Comparison of ENCODE assay signal across 15 mouse cellular contexts in genomic region chr10:68894121-68894520, GRCm38 (mm10).
"Had no signal": no experiment of that assay in that cellular context is flagged by ENCODE, and none has a peak within 500 bp of the region (broad histone marks: within the 10 kb centered on the region; RNA-seq: fewer than 3 reads in every experiment).

No protein-coding gene starts in this region.

- ATAC-seq: hindbrain, postnatal 0 days; intestine, embryonic 16.5 days had no signal

- H3K4me2 ChIP-seq: heart, embryonic 12.5 days; hindbrain, embryonic 13.5 days; hindbrain, embryonic 15.5 days; kidney, embryonic 15.5 days; limb, embryonic 13.5 days; limb, embryonic 15.5 days had no signal

- H3K27ac ChIP-seq: heart, embryonic 10.5 days; hindbrain, embryonic 13.5 days; hindbrain, embryonic 15.5 days; hindbrain, postnatal 0 days; kidney, embryonic 15.5 days; kidney, postnatal 0 days; limb, embryonic 13.5 days; limb, embryonic 15.5 days had no signal

- H3K9me3 ChIP-seq: heart, embryonic 10.5 days; heart, embryonic 12.5 days; hindbrain, embryonic 13.5 days; kidney, embryonic 15.5 days; limb, embryonic 13.5 days; limb, embryonic 15.5 days had no signal

- H3K36me3 ChIP-seq: heart, embryonic 10.5 days; heart, embryonic 12.5 days; hindbrain, embryonic 13.5 days; hindbrain, embryonic 15.5 days; kidney, embryonic 15.5 days; limb, embryonic 13.5 days; limb, embryonic 15.5 days had no signal

- H3K9ac ChIP-seq: forebrain, postnatal 0 days; heart, embryonic 12.5 days; hindbrain, embryonic 13.5 days; hindbrain, embryonic 15.5 days; kidney, embryonic 15.5 days; limb, embryonic 13.5 days; limb, embryonic 15.5 days had no signal

- H3K4me1 ChIP-seq: heart, embryonic 10.5 days; hindbrain, embryonic 13.5 days; hindbrain, embryonic 15.5 days; kidney, embryonic 15.5 days had no signal

- H3K27me3 ChIP-seq: heart, embryonic 12.5 days; hindbrain, embryonic 13.5 days; hindbrain, embryonic 15.5 days; kidney, embryonic 15.5 days; limb, embryonic 13.5 days; limb, embryonic 15.5 days had no signal

- H3K4me3 ChIP-seq: heart, embryonic 10.5 days; heart, embryonic 12.5 days; hindbrain, embryonic 13.5 days; hindbrain, embryonic 15.5 days; kidney, embryonic 15.5 days; limb, embryonic 13.5 days; limb, embryonic 15.5 days had no signal

- DNase-seq: forebrain, postnatal 0 days; kidney, adult 11 months; kidney, adult 9 months; kidney, postnatal 14 days; layer of hippocampus, adult 9-11 months had no signal
